Mouse (Mus musculus): ENCODE results near the gene Lamb1. TPM values are rescaled to one million over a fixed set of nuclear protein-coding genes. Genes with fewer than 3 reads are reported as not detected.

The Lamb1 gene
- polyA plus RNA-seq (2011; ENCODE audit: insufficient read length, low read depth, missing spikeins), result 219 and 222 TPM in 2 replicates

GRCm38 (mm10) chr12:31265005-31265721 is at the start of gene Lamb1:
Gene Lamb1, plus strand, starts transcription at chr12:31265234.
- TF ChIP-seq POLR2A (IDR thresholded peaks at IDR 0.05; ENCODE audit: low read depth, low read length) (peak; percentile 91), CTCF (IDR thresholded peaks at IDR 0.05; ENCODE audit: borderline replicate concordance, insufficient read depth, low read length) (no peak)
- Histone ChIP-seq H3K4me3 (ENCODE audit: insufficient read depth, low read length) (peak within 1 kb of the TSS; percentile 74), H3K27ac (ENCODE audit: insufficient read depth, low read length) (peak within 1 kb of the TSS; percentile 44), H3K4me1 (ENCODE audit: control insufficient read depth, insufficient read depth, low read length) (peaks cover 15% of the 10 kb centered on the region; the same call in 1 of the 2 replicates)

GRCm38 (mm10) chr12:31217232-31217631 is 47.8 kb upstream of the Lamb1 start:
- no peak for TF ChIP-seq CTCF (IDR thresholded peaks at IDR 0.05; ENCODE audit: borderline replicate concordance, insufficient read depth, low read length)
- Histone ChIP-seq H3K4me3 (ENCODE audit: insufficient read depth, low read length) (no peak overlapping the region), H3K4me1 (ENCODE audit: control insufficient read depth, insufficient read depth, low read length) (no peaks in the 10 kb centered on the region), H3K27ac (ENCODE audit: insufficient read depth, low read length) (no peak overlapping the region)

GRCm38 (mm10) chr12:31218774-31219173 is 46.3 kb upstream of the Lamb1 start:
- H3K4me1 ChIP-seq (ENCODE audit: control insufficient read depth, insufficient read depth, low read length), result no peaks in the 10 kb centered on the region
- TF ChIP-seq POLR2A (IDR thresholded peaks at IDR 0.05; ENCODE audit: low read depth, low read length) (no peak), CTCF (IDR thresholded peaks at IDR 0.05; ENCODE audit: borderline replicate concordance, insufficient read depth, low read length) (no peak)
- peak overlapping the region; percentile 89; the same call in 1 of the 2 replicates for H3K27ac ChIP-seq (ENCODE audit: insufficient read depth, low read length)
- H3K4me3 ChIP-seq (ENCODE audit: insufficient read depth, low read length), result no peak overlapping the region

GRCm38 (mm10) chr12:31221522-31221921 is 43.5 kb upstream of the Lamb1 start:
- Histone ChIP-seq H3K4me3 (ENCODE audit: insufficient read depth, low read length) (no peak overlapping the region), H3K4me1 (ENCODE audit: control insufficient read depth, insufficient read depth, low read length) (no peaks in the 10 kb centered on the region), H3K27ac (ENCODE audit: insufficient read depth, low read length) (no peak overlapping the region)
- no peak for TF ChIP-seq CTCF (IDR thresholded peaks at IDR 0.05; ENCODE audit: borderline replicate concordance, insufficient read depth, low read length)
- TF ChIP-seq POLR2A (IDR thresholded peaks at IDR 0.05; ENCODE audit: low read depth, low read length), result no peak

- H3K4me1 ChIP-seq (ENCODE audit: control insufficient read depth, insufficient read depth, low read length), result no peaks in the 10 kb centered on the region
- H3K27ac ChIP-seq (ENCODE audit: insufficient read depth, low read length), result no peak overlapping the region
- H3K4me3 ChIP-seq (ENCODE audit: insufficient read depth, low read length), result no peak overlapping the region
- TF ChIP-seq POLR2A (IDR thresholded peaks at IDR 0.05; ENCODE audit: low read depth, low read length), result no peak
- TF ChIP-seq CTCF (IDR thresholded peaks at IDR 0.05; ENCODE audit: borderline replicate concordance, insufficient read depth, low read length), result no peak
These were observed 42.8 kb upstream of the Lamb1 start for GRCm38 (mm10) chr12:31222282-31222681.

- H3K27ac ChIP-seq (ENCODE audit: insufficient read depth, low read length), result no peak overlapping the region
- no peak overlapping the region for H3K4me3 ChIP-seq (ENCODE audit: insufficient read depth, low read length)
- TF ChIP-seq POLR2A (IDR thresholded peaks at IDR 0.05; ENCODE audit: low read depth, low read length) (no peak), CTCF (IDR thresholded peaks at IDR 0.05; ENCODE audit: borderline replicate concordance, insufficient read depth, low read length) (no peak)
- H3K4me1 ChIP-seq (ENCODE audit: control insufficient read depth, insufficient read depth, low read length), result no peaks in the 10 kb centered on the region
These were observed 42.3 kb upstream of the Lamb1 start for GRCm38 (mm10) chr12:31222741-31223140.

GRCm38 (mm10) chr12:31225451-31225850 is 39.6 kb upstream of the Lamb1 start:
- H3K4me3 ChIP-seq (ENCODE audit: insufficient read depth, low read length), result no peak overlapping the region
- no peak for TF ChIP-seq POLR2A (IDR thresholded peaks at IDR 0.05; ENCODE audit: low read depth, low read length)
- TF ChIP-seq CTCF (IDR thresholded peaks at IDR 0.05; ENCODE audit: borderline replicate concordance, insufficient read depth, low read length), result no peak
- no peak overlapping the region for H3K27ac ChIP-seq (ENCODE audit: insufficient read depth, low read length)
- no peaks in the 10 kb centered on the region for H3K4me1 ChIP-seq (ENCODE audit: control insufficient read depth, insufficient read depth, low read length)

GRCm38 (mm10) chr12:31227167-31227566 is 37.9 kb upstream of the Lamb1 start:
- TF ChIP-seq CTCF (IDR thresholded peaks at IDR 0.05; ENCODE audit: borderline replicate concordance, insufficient read depth, low read length), result no peak
- TF ChIP-seq POLR2A (IDR thresholded peaks at IDR 0.05; ENCODE audit: low read depth, low read length), result no peak
- Histone ChIP-seq H3K4me3 (ENCODE audit: insufficient read depth, low read length) (no peak overlapping the region), H3K4me1 (ENCODE audit: control insufficient read depth, insufficient read depth, low read length) (no peaks in the 10 kb centered on the region), H3K27ac (ENCODE audit: insufficient read depth, low read length) (no peak overlapping the region)

- Histone ChIP-seq H3K27ac (ENCODE audit: insufficient read depth, low read length) (no peak overlapping the region), H3K4me1 (ENCODE audit: control insufficient read depth, insufficient read depth, low read length) (no peaks in the 10 kb centered on the region), H3K4me3 (ENCODE audit: insufficient read depth, low read length) (no peak overlapping the region)
- TF ChIP-seq CTCF (IDR thresholded peaks at IDR 0.05; ENCODE audit: borderline replicate concordance, insufficient read depth, low read length), result no peak
- no peak for TF ChIP-seq POLR2A (IDR thresholded peaks at IDR 0.05; ENCODE audit: low read depth, low read length)
These were observed 36.2 kb upstream of the Lamb1 start for GRCm38 (mm10) chr12:31228878-31229277.

GRCm38 (mm10) chr12:31232635-31233034 is 32.4 kb upstream of the Lamb1 start:
- no peak overlapping the region for H3K27ac ChIP-seq (ENCODE audit: insufficient read depth, low read length)
- TF ChIP-seq POLR2A (IDR thresholded peaks at IDR 0.05; ENCODE audit: low read depth, low read length) (no peak), CTCF (IDR thresholded peaks at IDR 0.05; ENCODE audit: borderline replicate concordance, insufficient read depth, low read length) (no peak)
- H3K4me1 ChIP-seq (ENCODE audit: control insufficient read depth, insufficient read depth, low read length), result 0 out of 2 replicates have a peak, but pooled peaks cover 3% of the 10 kb centered on the region
- no peak overlapping the region for H3K4me3 ChIP-seq (ENCODE audit: insufficient read depth, low read length)

Data from embryonic fibroblast, embryonic 13.5 days (primary cell).